Mouse (Mus musculus): ENCODE data around the gene C1qc.

The C1qc gene

GRCm38 (mm10) chr4:136847166-136847565 is 45.7 kb downstream of the C1qc start:
- no peak for DNase-seq

- no peak for DNase-seq
Observed at GRCm38 (mm10) chr4:136842802-136843201, 50.1 kb downstream of the C1qc start.

- DNase-seq, result no peak
Observed at GRCm38 (mm10) chr4:136842033-136842432, 50.8 kb downstream of the C1qc start.

GRCm38 (mm10) chr4:136841056-136841455 is 51.8 kb downstream of the C1qc start:
- DNase-seq, result no peak
